Mouse (Mus musculus) forebrain, embryonic 14.5 days (tissue): ENCODE data around the gene Olfr98. TPM values are rescaled to one million over a fixed set of nuclear protein-coding genes. Genes with fewer than 3 reads are reported as not detected.

Source experiments
- ATAC-seq: fragments of 200-750 bp; cut with Nextera tagmentation; 2 replicates; pipeline ENCODE4 v1.8.0; 2017; ENCODE audit warnings: mild to moderate bottlenecking, moderate library complexity
- DNase-seq: peaks from one replicate; pipeline ENCODE4 v3.0.0-alpha.2; 2015; ENCODE audit warnings: low spot score
- H3K27ac ChIP-seq: fragments of 300-500 bp; sonication (generic); 2 replicates; pipeline ENCODE4 v1.5.1; 2014; ENCODE audit warnings: low read depth, mild to moderate bottlenecking, control low read depth, low read length, moderate library complexity
- H3K27me3 ChIP-seq: fragments of 300-500 bp; sonication (generic); replicated peaks from 2 replicates; pipeline ENCODE4 v1.6.1; 2014; ENCODE audit warnings: low read length, control low read depth, mixed read lengths; ENCODE audit not compliant: control insufficient read depth, insufficient read depth
- H3K36me3 ChIP-seq: fragments of 300-500 bp; sonication (generic); 2 replicates; pipeline ENCODE4 v1.6.1; 2014; ENCODE audit warnings: low read length, control low read depth; ENCODE audit not compliant: control insufficient read depth, insufficient read depth
- H3K4me1 ChIP-seq: fragments of 300-500 bp; sonication (generic); 2 replicates; pipeline ENCODE4 v1.6.1; 2014; ENCODE audit warnings: antibody characterized with exemption, low read length, control low read depth; ENCODE audit not compliant: control insufficient read depth, insufficient read depth
- H3K4me2 ChIP-seq: fragments of 300-500 bp; sonication (generic); 2 replicates; pipeline ENCODE4 v1.6.1; 2014; ENCODE audit warnings: mild to moderate bottlenecking, control low read depth, low read length
- H3K4me3 ChIP-seq: fragments of 300-500 bp; sonication (generic); 2 replicates; pipeline ENCODE4 v1.5.1; 2014; ENCODE audit warnings: low read depth, low read length, control low read depth
- H3K9ac ChIP-seq: fragments of 300-500 bp; sonication (generic); 2 replicates; pipeline ENCODE4 v1.6.1; 2014; ENCODE audit warnings: mild to moderate bottlenecking, low read length, control low read depth, moderate library complexity
- H3K9me3 ChIP-seq: fragments of 300-500 bp; sonication (generic); replicated peaks from 2 replicates; pipeline ENCODE4 v1.6.1; 2016; ENCODE audit warnings: low read length, control low read depth, mixed read lengths; ENCODE audit not compliant: control insufficient read depth
- WGBS: fragments of 180-500 bp; shearing (Covaris S2); extraction: QIAGEN DNeasy Blood & Tissue Kit; methylation state at CpG from one replicate; pipeline ENCODE4 v1.1.7; 2014; 5-methylcytosine and 5-hydroxymethylcytosine counted together
- polyA plus RNA-seq: library from polyadenylated mRNA; unstranded; fragments of >200 nt; fragmentation: Nextera tagmentation; extraction: Ambion mirVana; gene quantifications from 2 replicates; pipeline ENCODE4 v1.2.1, GENCODE M21; 2014

Olfr98 gene
- polyA plus RNA-seq, 1 experiment from 2014 or later, result not detected

DNA sequence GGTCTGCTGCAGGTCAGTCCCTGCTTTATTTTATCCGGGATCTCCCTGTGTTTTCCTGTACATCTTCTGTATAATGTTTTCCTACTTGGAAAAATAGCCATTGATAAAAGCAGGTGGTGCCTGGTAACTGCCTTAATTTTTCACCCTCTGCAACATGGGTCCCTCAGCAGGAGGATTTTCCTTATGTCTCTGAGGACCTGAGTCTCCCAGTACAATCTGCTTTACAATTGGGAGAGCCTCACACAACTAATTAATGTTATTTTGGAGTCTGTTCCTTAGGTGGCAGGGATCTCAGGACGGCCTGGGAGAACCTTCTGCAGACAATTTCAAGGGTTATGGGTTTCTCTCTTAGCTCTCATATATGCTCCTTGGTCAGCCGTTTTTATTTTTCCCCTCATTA lies 50.5 kb downstream of the Olfr98 start, which contains the start of gene Olfr95:
Olfr95 (minus strand) TSS at position 101 of the 400 bp plus-strand sequence.
- Histone ChIP-seq H3K4me2 (no peak within 1 kb of the TSS), H3K9me3 (peaks cover 4% of the 10 kb centered on the region; the same call in 1 of the 2 replicates), H3K27ac (no peak within 1 kb of the TSS), H3K4me3 (no peak within 1 kb of the TSS), H3K9ac (no peak within 1 kb of the TSS), H3K4me1 (no peaks in the 10 kb centered on the region), H3K36me3 (no peaks in the 10 kb centered on the region), H3K27me3 (no peaks in the 10 kb centered on the region)
- DNase-seq, result no peak
- no peak for ATAC-seq
- 73% methylated on average over 3 of the region's 3 CpGs for WGBS

Other genes with a start within 250 kb of the Olfr98 start
- gene Mog, start 240.4 kb downstream of the Olfr98 start, polyA plus RNA-seq, result 0.98 and 1.4 TPM in 2 replicates
- 53.4 and 60.5 TPM in 2 replicates for gene Gabbr1, start 217.8 kb downstream of the Olfr98 start, polyA plus RNA-seq
- gene Olfr90, start 175.2 kb downstream of the Olfr98 start, polyA plus RNA-seq, result not detected in 2 replicates
- gene Olfr91, start 165.5 kb downstream of the Olfr98 start, polyA plus RNA-seq, result not detected in 2 replicates
- gene Olfr92, start 143.7 kb downstream of the Olfr98 start, polyA plus RNA-seq, result not detected in 2 replicates
- not detected in 2 replicates for gene Olfr93, start 102.3 kb downstream of the Olfr98 start, polyA plus RNA-seq
- gene Ubd, start 69.9 kb downstream of the Olfr98 start, polyA plus RNA-seq, result not detected in 2 replicates
- gene Olfr94, start 62.8 kb downstream of the Olfr98 start, polyA plus RNA-seq, result not detected in 2 replicates
- gene Olfr95, start 50.6 kb downstream of the Olfr98 start, polyA plus RNA-seq, result not detected in 2 replicates
- gene Olfr96, start 43.6 kb downstream of the Olfr98 start, polyA plus RNA-seq, result not detected in 2 replicates
- gene Olfr97, start 26.4 kb downstream of the Olfr98 start, polyA plus RNA-seq, result not detected in 2 replicates
- gene H2-M3, start 6.5 kb upstream of the Olfr98 start, polyA plus RNA-seq, result 1.1 and 1.2 TPM in 2 replicates
- gene Olfr99, start 19.7 kb upstream of the Olfr98 start, polyA plus RNA-seq, result not detected in 2 replicates
- gene Olfr101, start 40.6 kb upstream of the Olfr98 start, polyA plus RNA-seq, result not detected in 2 replicates
- not detected in 2 replicates for gene Olfr102, start 53.3 kb upstream of the Olfr98 start, polyA plus RNA-seq
- gene Olfr103, start 75.9 kb upstream of the Olfr98 start, polyA plus RNA-seq, result not detected in 2 replicates
- gene Olfr104-ps, start 95.8 kb upstream of the Olfr98 start, polyA plus RNA-seq, result not detected in 2 replicates
- gene Olfr105-ps, start 115.3 kb upstream of the Olfr98 start, polyA plus RNA-seq, result not detected in 2 replicates
- not detected in 2 replicates for gene Olfr106-ps, start 126.6 kb upstream of the Olfr98 start, polyA plus RNA-seq
- gene Olfr107, start 135.5 kb upstream of the Olfr98 start, polyA plus RNA-seq, result not detected in 2 replicates
- not detected in 2 replicates for gene Olfr108, start 181.7 kb upstream of the Olfr98 start, polyA plus RNA-seq
- not detected in 2 replicates for gene Olfr109, start 195.2 kb upstream of the Olfr98 start, polyA plus RNA-seq
- not detected in 2 replicates for gene H2-M2, start 219.8 kb upstream of the Olfr98 start, polyA plus RNA-seq
- gene Olfr110, start 228.7 kb upstream of the Olfr98 start, polyA plus RNA-seq, result not detected in 2 replicates
- gene Olfr111, start 244.3 kb upstream of the Olfr98 start, polyA plus RNA-seq, result not detected in 2 replicates